Mouse (Mus musculus) intestine, postnatal 0 days (tissue): ENCODE results near the gene Mamdc2. TPM values are rescaled to one million over a fixed set of nuclear protein-coding genes. Genes with fewer than 3 reads are reported as not detected.

Experiments
- ATAC-seq: fragments of 200-750 bp; cut with Nextera tagmentation; 2 replicates; pipeline ENCODE4 v1.8.0; 2017; ENCODE audit warnings: mild to moderate bottlenecking, moderate TSS enrichment, moderate library complexity
- H3K27ac ChIP-seq: fragments of 300-500 bp; sonication (generic); 2 replicates; pipeline ENCODE4 v1.5.1; 2014; ENCODE audit warnings: mild to moderate bottlenecking, low read depth, low read length, moderate library complexity
- H3K27me3 ChIP-seq: fragments of 300-500 bp; sonication (generic); replicated peaks from 2 replicates; pipeline ENCODE4 v1.6.1; 2014; ENCODE audit warnings: low read length, mixed read lengths; ENCODE audit not compliant: control insufficient read depth, insufficient read depth
- H3K36me3 ChIP-seq: fragments of 300-500 bp; sonication (generic); 2 replicates; pipeline ENCODE4 v1.6.1; 2014; ENCODE audit warnings: mild to moderate bottlenecking, moderate library complexity; ENCODE audit not compliant: control insufficient read depth, insufficient read depth
- H3K4me1 ChIP-seq: fragments of 300-500 bp; sonication (generic); replicated peaks from 2 replicates; pipeline ENCODE4 v1.6.1; 2014; ENCODE audit warnings: antibody characterized with exemption, low read length, mixed read lengths; ENCODE audit not compliant: control insufficient read depth, insufficient read depth
- H3K4me2 ChIP-seq: fragments of 300-500 bp; sonication (generic); replicated peaks from 2 replicates; pipeline ENCODE4 v1.6.1; 2014; ENCODE audit warnings: low read depth, mild to moderate bottlenecking, moderate library complexity
- H3K4me3 ChIP-seq: fragments of 300-500 bp; sonication (generic); 2 replicates; pipeline ENCODE4 v1.5.1; 2014; ENCODE audit warnings: low read depth, low read length
- H3K9ac ChIP-seq: fragments of 300-500 bp; sonication (generic); 2 replicates; pipeline ENCODE4 v1.6.1; 2014; ENCODE audit warnings: mild to moderate bottlenecking, low read depth, low read length
- H3K9me3 ChIP-seq: fragments of 300-500 bp; sonication (generic); 2 replicates; pipeline ENCODE4 v1.6.1; 2016; ENCODE audit warnings: mixed run types; ENCODE audit not compliant: control insufficient read depth
- CTCF ChIP-seq: sonication (generic); IDR thresholded peaks from 2 replicates; pipeline ENCODE4 v1.5.1; 2016; ENCODE audit warnings: low read depth, mild to moderate bottlenecking, control low read depth, antibody characterized with exemption, moderate library complexity
- WGBS: fragments of 180-500 bp; shearing (Covaris S2); extraction: QIAGEN DNeasy Blood & Tissue Kit; methylation state at CpG from one replicate; pipeline ENCODE4 v1.1.7; 2014; 5-methylcytosine and 5-hydroxymethylcytosine counted together
- polyA plus RNA-seq: library from polyadenylated mRNA; unstranded; fragments of >200 nt; fragmentation: Nextera tagmentation; extraction: Ambion mirVana; gene quantifications from 2 replicates; pipeline ENCODE4 v1.2.1, GENCODE M21; 2015

The Mamdc2 gene
- polyA plus RNA-seq, 1 experiment from 2014 or later = 2.6 TPM

DNA sequence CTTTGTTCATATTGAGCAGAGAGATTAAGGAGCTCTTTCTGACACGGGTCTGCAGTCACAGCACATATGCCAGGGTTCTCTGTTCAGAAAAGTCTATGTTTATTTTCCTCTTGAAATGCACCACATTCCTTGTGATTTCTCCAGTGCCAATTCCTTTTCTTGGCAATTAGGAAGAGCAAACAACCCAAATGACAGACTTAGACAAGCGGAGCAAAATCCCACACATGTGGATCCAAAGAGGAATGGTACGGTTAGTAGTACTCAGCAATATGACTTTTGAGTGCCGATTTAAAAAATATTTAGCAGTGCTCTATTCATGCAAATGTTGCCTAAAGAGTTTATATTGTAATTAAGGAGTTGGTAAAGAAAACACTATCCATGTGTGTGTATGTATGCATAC, 87.7 kb downstream of the Mamdc2 start:
- no peak overlapping the region for H3K9ac ChIP-seq
- no peaks in the 10 kb centered on the region for H3K9me3 ChIP-seq
- no peak overlapping the region for H3K4me2 ChIP-seq
- no peak for TF ChIP-seq CTCF
- 73% methylated on average over 4 of the region's 4 CpGs for WGBS
- no peak overlapping the region for H3K27ac ChIP-seq
- H3K27me3 ChIP-seq = no peaks in the 10 kb centered on the region
- no peak overlapping the region for H3K4me3 ChIP-seq
- H3K4me1 ChIP-seq = no peaks in the 10 kb centered on the region
- ATAC-seq = no peak
- no peaks in the 10 kb centered on the region for H3K36me3 ChIP-seq

DNA sequence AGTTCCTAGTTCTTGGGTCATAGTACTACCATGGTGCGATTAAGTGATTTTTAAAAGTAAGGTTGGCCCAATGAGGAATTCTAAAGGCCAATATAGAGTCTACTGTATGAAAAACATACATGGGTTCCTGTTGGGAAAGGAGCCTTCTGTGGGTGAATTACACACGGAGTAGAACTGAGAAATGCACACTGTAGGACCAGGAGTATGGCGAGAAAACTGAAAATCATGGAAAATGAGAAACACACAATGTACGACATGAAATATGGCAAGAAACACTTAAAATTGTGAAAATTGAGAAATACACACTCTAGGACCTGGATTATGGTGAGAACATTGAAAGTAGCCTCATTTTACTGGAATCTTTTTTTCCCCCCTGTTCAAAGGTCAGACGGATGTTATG, 91.0 kb downstream of the Mamdc2 start:
- H3K9me3 ChIP-seq = no peaks in the 10 kb centered on the region
- H3K4me2 ChIP-seq = no peak overlapping the region
- H3K36me3 ChIP-seq = no peaks in the 10 kb centered on the region
- no peak overlapping the region for H3K4me3 ChIP-seq
- no peak overlapping the region for H3K9ac ChIP-seq
- no peak overlapping the region for H3K27ac ChIP-seq
- TF ChIP-seq CTCF = no peak
- no peak for ATAC-seq
- 89% methylated on average over 5 of the region's 5 CpGs for WGBS
- H3K4me1 ChIP-seq = no peaks in the 10 kb centered on the region
- no peaks in the 10 kb centered on the region for H3K27me3 ChIP-seq

DNA sequence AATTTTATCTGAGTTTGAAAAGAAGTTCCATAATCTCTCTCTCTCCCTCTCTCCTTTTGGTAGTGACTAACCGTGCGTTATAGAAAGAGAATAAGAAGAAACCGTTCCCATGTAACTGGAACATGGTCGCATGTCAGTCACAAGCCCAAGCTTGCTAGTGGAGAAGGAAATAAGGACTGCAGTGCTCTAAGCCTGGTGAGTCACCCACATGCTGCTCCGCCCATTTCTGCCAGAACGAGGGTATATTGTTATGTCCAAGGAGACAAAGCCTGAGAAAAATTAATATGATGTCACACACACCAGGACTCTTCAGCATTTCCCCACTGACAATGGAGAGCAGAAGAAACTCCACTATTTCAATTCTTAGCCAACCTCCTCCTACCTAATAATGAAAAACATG, 93.5 kb downstream of the Mamdc2 start:
- TF ChIP-seq CTCF = no peak
- 72% methylated on average over 6 of the region's 6 CpGs for WGBS
- Histone ChIP-seq H3K4me2 (no peak overlapping the region), H3K27me3 (no peaks in the 10 kb centered on the region), H3K36me3 (no peaks in the 10 kb centered on the region), H3K9me3 (no peaks in the 10 kb centered on the region), H3K27ac (no peak overlapping the region), H3K4me3 (no peak overlapping the region), H3K4me1 (no peaks in the 10 kb centered on the region), H3K9ac (no peak overlapping the region)
- no peak for ATAC-seq

DNA sequence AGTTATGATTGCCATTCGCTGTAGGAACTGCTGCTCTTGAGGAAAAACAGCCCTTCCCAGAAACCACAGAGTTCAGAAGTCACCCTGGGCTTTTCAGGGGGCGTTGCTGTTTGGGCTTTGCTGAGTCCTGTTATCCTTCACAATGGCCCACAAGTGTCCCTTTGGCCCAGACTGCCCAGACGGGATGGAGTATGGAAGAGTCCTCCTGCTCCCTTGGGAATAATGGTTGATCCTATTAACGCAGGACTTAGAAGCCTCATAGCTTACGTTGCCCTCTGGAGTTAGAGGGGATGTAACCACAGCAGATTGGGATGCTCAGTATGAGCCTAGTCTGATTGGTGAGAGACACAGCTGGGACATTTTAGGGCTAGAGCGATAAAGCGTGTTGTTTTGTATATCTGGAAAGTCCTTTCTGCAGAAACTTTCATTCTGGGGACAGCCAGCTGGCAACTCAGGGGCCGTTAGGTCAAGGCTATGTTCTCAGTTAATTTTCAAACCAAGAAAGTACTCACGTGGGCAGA, 94.3 kb downstream of the Mamdc2 start:
- Histone ChIP-seq H3K4me2 (no peak overlapping the region), H3K27me3 (no peaks in the 10 kb centered on the region), H3K27ac (no peak overlapping the region), H3K36me3 (no peaks in the 10 kb centered on the region), H3K9me3 (no peaks in the 10 kb centered on the region), H3K4me1 (no peaks in the 10 kb centered on the region), H3K9ac (no peak overlapping the region), H3K4me3 (no peak overlapping the region)
- no peak for ATAC-seq
- WGBS = 52% methylated on average over 9 of the region's 9 CpGs
- no peak for TF ChIP-seq CTCF

DNA sequence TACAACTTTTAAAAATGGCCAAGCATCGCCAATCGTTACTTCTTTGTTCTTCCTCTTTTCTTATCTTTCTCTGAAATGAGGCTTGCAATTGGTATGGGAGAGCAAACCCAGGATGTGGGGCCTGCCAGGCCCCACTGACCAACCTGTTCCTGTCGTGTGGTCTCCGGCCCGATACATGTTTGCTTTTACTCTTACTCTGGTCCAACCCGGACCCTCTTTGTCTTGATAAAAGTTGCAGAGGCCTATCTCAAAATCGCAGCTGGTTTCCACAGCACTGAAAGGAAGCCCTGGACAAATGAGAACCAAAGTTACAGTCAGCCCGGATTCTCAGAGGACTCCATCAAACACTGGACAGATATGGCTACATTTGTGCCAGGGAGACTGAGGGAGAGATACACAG, 95.1 kb downstream of the Mamdc2 start:
- no peak for ATAC-seq
- Histone ChIP-seq H3K36me3 (no peaks in the 10 kb centered on the region), H3K4me3 (no peak overlapping the region), H3K4me1 (no peaks in the 10 kb centered on the region), H3K9me3 (no peaks in the 10 kb centered on the region), H3K27me3 (no peaks in the 10 kb centered on the region), H3K4me2 (no peak overlapping the region), H3K27ac (no peak overlapping the region), H3K9ac (no peak overlapping the region)
- WGBS = 53% methylated on average over 8 of the region's 8 CpGs
- no peak for TF ChIP-seq CTCF

DNA sequence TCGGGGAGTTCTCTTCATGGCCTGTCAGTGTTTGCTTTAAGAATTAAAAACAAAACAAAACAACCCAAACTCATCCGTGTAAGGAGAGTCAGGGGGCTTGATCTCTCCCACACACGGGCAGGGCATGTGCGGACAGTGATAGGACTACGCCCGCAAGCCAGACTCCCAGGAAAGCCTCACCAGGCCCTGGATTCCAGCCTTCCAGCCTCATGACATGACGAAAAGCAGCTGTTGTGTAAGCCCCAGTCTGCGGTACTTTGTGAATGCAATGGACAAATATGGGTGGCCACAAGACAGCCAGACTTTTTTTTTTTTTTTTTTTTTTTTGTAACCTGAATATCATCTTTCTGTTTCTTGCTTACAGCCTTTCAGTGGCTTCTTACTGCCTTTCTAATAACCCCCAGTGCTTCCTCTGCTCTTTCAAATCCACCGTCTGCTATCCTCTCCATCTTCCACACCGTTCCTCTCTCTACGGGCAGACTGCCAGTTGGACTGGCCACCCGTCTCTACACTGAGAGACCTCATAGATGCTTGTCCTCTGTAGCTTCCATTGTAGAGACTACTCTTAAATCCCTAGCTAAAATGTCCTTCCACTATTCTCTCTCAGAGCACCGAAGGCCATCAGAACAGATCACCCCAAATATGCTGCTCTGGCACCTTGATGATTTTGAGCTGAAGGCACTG, 96.3 kb downstream of the Mamdc2 start:
- Histone ChIP-seq H3K9ac (no peak overlapping the region), H3K4me3 (no peak overlapping the region), H3K4me2 (no peak overlapping the region), H3K4me1 (no peaks in the 10 kb centered on the region), H3K36me3 (no peaks in the 10 kb centered on the region), H3K27me3 (no peaks in the 10 kb centered on the region), H3K9me3 (no peaks in the 10 kb centered on the region), H3K27ac (no peak overlapping the region)
- TF ChIP-seq CTCF = no peak
- no peak for ATAC-seq
- WGBS = 69% methylated on average over 13 of the region's 13 CpGs

DNA sequence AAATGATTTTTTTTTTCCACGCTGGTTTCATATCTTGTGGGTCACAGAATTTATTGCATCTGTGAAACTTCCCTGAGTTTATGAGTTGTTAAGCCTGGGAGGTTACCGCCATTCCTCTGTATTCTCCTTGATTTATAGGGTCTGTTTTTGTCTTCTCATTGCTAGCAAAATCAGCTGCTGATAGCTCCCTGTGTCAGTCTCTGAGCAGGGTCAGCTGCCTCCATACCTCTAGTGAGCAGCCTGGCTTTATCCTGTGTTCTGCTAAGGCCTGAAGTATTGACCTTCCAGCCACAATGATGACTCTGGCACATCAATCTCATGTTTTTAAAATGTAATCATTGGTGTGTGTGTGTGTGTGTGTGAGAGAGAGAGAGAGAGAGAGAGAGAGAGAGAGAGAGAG, 98.3 kb downstream of the Mamdc2 start:
- no peak overlapping the region for H3K4me3 ChIP-seq
- H3K4me1 ChIP-seq = no peaks in the 10 kb centered on the region
- H3K9me3 ChIP-seq = no peaks in the 10 kb centered on the region
- ATAC-seq = no peak
- no peak for TF ChIP-seq CTCF
- H3K4me2 ChIP-seq = no peak overlapping the region
- no peak overlapping the region for H3K27ac ChIP-seq
- H3K9ac ChIP-seq = no peak overlapping the region
- WGBS = 33% methylated on average over 2 of the region's 2 CpGs
- no peaks in the 10 kb centered on the region for H3K27me3 ChIP-seq
- H3K36me3 ChIP-seq = no peaks in the 10 kb centered on the region
